Mouse (Mus musculus): ENCODE data around the gene Acap1. TPM values are rescaled to one million over a fixed set of nuclear protein-coding genes. Genes with fewer than 3 reads are reported as not detected.
"Not testable (repeated sequence)": the region's sequence is repeated elsewhere in the genome, so short reads cannot be mapped to it uniquely, and the experiment has no call there.

Acap1 gene
- polyA plus RNA-seq, 1 experiment from 2014 or later, result 0.73 TPM

DNA sequence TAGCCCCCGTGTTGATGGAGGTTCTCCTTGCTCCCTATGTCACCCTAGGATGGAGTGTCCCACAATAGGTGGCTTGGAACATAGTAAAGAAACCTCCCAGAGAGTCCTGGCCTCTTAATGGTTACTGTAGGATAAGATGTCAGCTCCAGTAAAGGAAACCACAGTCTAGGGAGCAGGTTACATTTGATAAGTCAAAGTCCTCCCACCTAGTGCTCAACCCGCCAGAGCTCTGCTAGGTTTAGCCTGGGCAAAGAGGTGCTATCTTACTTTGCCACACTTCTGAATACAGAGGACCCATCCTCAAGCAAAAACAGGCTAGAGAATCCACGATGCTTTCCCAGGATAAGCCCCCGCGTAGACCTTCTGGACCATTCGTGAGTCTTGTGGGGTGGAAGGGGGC, 16.4 kb downstream of the Acap1 start:
- H3K27me3 ChIP-seq, result peaks cover 35% of the 10 kb centered on the region
- no peak overlapping the region for H3K27ac ChIP-seq (replicated peaks)
- no peak overlapping the region; the same call in 1 of the 2 replicates for H3K4me2 ChIP-seq (replicated peaks)
- H3K9me3 ChIP-seq, result no peaks in the 10 kb centered on the region
- no peak overlapping the region for H3K4me3 ChIP-seq
- H3K9ac ChIP-seq (replicated peaks), result no peak overlapping the region
- 91% methylated on average over 6 of the region's 6 CpGs for WGBS
- ATAC-seq (ENCODE audit: low FRiP score, low read depth), result no peak
- peaks cover 29% of the 10 kb centered on the region for H3K4me1 ChIP-seq
- no peaks in the 10 kb centered on the region for H3K36me3 ChIP-seq

DNA sequence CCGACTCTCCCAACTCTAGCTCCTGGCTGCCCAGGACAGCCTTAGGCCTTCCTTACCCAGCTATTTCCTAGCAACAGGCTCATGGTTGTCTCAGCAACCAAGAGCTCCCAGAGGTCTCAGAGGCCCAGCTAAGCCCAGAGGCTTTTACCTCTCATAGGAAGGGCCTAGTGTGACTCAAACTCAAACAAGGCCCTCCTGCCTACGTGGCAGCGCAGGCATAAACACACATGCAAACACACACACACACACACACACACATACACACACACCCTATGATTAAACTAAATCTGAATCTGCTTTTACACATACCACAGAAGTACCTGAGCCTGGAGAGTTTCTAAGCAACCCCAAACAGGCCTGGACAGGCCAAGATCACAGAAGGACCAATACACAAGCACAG, 16.9 kb downstream of the Acap1 start:
- Histone ChIP-seq H3K27me3 (peaks cover 35% of the 10 kb centered on the region), H3K36me3 (no peaks in the 10 kb centered on the region), H3K4me1 (peaks cover 29% of the 10 kb centered on the region), H3K9ac (replicated peaks) (no peak overlapping the region), H3K4me2 (replicated peaks) (no peak overlapping the region), H3K9me3 (no peaks in the 10 kb centered on the region), H3K27ac (replicated peaks) (no peak overlapping the region), H3K4me3 (no peak overlapping the region)
- no peak for ATAC-seq (ENCODE audit: low FRiP score, low read depth)
- WGBS, result 62% methylated on average over 3 of the region's 3 CpGs

DNA sequence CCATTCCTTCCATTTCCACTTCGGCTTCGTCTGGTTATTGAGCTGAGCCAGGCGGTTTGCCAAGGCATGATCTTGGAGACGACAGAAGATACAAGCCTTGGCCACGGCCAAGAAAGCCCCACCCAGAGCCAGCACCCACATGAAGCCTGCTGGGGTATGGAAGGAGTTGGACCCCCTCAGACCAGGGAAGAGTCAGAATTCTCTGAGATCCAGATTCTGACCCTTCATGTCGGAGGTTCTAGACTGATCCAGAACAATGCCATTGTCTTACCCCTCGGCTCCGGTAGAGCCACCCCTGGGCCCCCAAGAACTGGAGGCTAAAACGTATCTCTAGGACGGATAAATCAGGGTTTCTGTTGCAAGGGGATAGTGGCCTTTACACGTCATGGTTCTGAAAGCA, 17.5 kb downstream of the Acap1 start, which contains the start of gene Tmem95:
TSS of gene Tmem95 (minus strand) at position 141 of the 400 bp plus-strand sequence.
- ATAC-seq (ENCODE audit: low FRiP score, low read depth), result no peak
- H3K27me3 ChIP-seq, result peaks cover 35% of the 10 kb centered on the region
- H3K9ac ChIP-seq (replicated peaks), result peak within 1 kb of the TSS; percentile 39; the same call in 1 of the 2 replicates
- no peak within 1 kb of the TSS for H3K27ac ChIP-seq (replicated peaks)
- H3K4me3 ChIP-seq, result peak within 1 kb of the TSS; percentile 15; the same call in 1 of the 2 replicates
- H3K4me1 ChIP-seq, result peaks cover 29% of the 10 kb centered on the region
- no peaks in the 10 kb centered on the region for H3K36me3 ChIP-seq
- 88% methylated on average over 11 of the region's 11 CpGs for WGBS
- peak within 1 kb of the TSS; percentile 40 for H3K4me2 ChIP-seq (replicated peaks)
- no peaks in the 10 kb centered on the region for H3K9me3 ChIP-seq

DNA sequence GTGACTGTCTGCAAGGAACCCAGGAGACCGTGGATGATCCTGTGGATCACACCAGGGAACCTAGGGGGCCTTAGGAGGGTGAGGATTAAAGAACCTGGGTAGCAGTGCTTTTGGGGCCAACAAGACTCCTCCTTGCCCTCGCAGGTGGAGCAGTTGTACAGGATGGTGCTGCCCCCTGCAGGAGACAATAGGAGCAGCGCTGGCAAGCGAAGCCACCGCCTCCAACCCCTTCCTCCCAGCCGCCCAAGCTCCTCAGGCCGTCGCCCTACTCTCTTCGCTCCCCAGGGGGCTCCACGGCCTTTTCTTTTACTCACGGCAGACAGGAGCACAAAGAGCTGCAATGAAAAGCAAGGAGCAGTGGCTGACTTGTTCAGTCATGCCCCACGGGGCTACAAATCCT, 18.5 kb downstream of the Acap1 start:
- H3K27ac ChIP-seq (replicated peaks), result no peak overlapping the region
- peak; percentile 36; the same call in 1 of the 2 replicates for ATAC-seq (ENCODE audit: low FRiP score, low read depth)
- H3K4me2 ChIP-seq (replicated peaks), result peak overlapping the region; percentile 40
- no peaks in the 10 kb centered on the region for H3K36me3 ChIP-seq
- H3K9ac ChIP-seq (replicated peaks), result peak overlapping the region; percentile 39; the same call in 1 of the 2 replicates
- peak overlapping the region; percentile 15; the same call in 1 of the 2 replicates for H3K4me3 ChIP-seq
- H3K4me1 ChIP-seq, result peaks cover 29% of the 10 kb centered on the region
- H3K27me3 ChIP-seq, result peaks cover 27% of the 10 kb centered on the region
- WGBS, result 2% methylated on average over 12 of the region's 12 CpGs
- H3K9me3 ChIP-seq, result no peaks in the 10 kb centered on the region

DNA sequence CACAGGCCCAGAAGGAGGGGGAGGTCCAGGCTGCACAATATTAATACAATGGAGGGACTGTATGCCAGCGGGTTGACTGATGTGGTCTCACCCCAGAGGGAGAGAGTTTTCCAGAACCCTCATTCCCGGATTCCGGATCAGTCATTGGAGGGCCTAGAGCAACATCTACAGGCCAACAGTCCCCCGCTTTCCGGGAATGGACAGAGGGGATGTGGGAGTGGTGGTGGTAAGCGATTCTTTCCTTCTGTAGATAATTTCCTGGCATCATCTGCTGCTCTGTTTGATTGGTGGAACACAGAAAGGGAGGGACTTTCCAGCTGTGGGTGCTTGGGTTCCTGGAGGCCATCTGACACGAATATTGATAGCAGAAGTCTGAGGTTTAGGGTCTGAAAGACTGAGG, 19.2 kb downstream of the Acap1 start:
- 74% methylated on average over 7 of the region's 7 CpGs for WGBS
- ATAC-seq (ENCODE audit: low FRiP score, low read depth), result no peak
- Histone ChIP-seq H3K9ac (replicated peaks) (no peak overlapping the region), H3K27me3 (peaks cover 21% of the 10 kb centered on the region), H3K9me3 (no peaks in the 10 kb centered on the region), H3K4me3 (no peak overlapping the region), H3K36me3 (no peaks in the 10 kb centered on the region), H3K27ac (replicated peaks) (no peak overlapping the region), H3K4me1 (peaks cover 23% of the 10 kb centered on the region), H3K4me2 (replicated peaks) (no peak overlapping the region)

DNA sequence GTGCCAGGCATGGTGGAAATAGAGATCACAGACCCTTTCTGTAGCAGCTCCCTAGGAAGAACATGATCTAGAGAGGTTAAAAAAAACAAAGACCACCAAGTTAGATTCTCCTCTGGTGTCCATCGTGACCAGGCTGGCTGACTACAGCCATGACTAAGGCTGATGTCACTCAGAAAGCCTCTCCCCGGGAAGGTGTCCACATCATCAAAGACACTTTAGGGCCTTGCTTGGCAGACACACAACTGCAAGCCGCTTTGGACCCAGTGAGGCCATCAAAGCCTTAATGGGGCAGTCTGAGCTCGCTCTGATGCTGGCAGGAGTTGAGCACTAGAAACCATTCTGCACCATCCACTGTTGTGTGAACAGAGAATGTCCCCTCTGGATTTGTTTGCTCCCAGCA, 22.9 kb downstream of the Acap1 start:
- no peaks in the 10 kb centered on the region for H3K36me3 ChIP-seq
- no peaks in the 10 kb centered on the region for H3K9me3 ChIP-seq
- 87% methylated on average over 4 of the region's 4 CpGs for WGBS
- H3K9ac ChIP-seq (replicated peaks), result no peak overlapping the region
- no peak overlapping the region for H3K27ac ChIP-seq (replicated peaks)
- no peak overlapping the region for H3K4me3 ChIP-seq
- peaks cover 5% of the 10 kb centered on the region for H3K4me1 ChIP-seq
- no peak for ATAC-seq (ENCODE audit: low FRiP score, low read depth)
- no peaks in the 10 kb centered on the region for H3K27me3 ChIP-seq
- H3K4me2 ChIP-seq (replicated peaks), result no peak overlapping the region

DNA sequence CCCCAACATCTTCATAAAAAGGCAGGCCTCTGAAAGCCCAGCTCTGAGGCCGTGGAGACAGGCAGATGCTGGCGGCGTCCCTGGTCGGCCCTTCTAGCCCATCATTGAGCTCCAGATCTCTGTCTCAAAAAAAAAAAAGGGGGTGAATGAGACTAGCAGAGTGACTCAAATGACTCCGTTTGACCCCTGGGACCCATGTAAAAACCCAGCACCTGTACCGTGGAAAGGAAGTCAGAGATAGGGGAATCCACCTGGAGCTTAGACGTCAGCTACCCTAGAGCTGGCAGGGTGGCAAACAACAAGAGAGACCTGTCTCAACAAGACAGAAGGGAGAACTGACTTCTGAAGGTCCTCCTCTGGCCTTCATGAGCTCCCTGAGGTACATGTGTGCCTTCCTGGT, 23.5 kb downstream of the Acap1 start:
- Histone ChIP-seq H3K27ac (replicated peaks) (no peak overlapping the region), H3K36me3 (no peaks in the 10 kb centered on the region), H3K9me3 (no peaks in the 10 kb centered on the region), H3K9ac (replicated peaks) (no peak overlapping the region), H3K4me2 (replicated peaks) (no peak overlapping the region), H3K27me3 (no peaks in the 10 kb centered on the region), H3K4me1 (no peaks in the 10 kb centered on the region), H3K4me3 (no peak overlapping the region)
- WGBS, result 86% methylated on average over 7 of the region's 7 CpGs
- ATAC-seq (ENCODE audit: low FRiP score, low read depth), result no peak

DNA sequence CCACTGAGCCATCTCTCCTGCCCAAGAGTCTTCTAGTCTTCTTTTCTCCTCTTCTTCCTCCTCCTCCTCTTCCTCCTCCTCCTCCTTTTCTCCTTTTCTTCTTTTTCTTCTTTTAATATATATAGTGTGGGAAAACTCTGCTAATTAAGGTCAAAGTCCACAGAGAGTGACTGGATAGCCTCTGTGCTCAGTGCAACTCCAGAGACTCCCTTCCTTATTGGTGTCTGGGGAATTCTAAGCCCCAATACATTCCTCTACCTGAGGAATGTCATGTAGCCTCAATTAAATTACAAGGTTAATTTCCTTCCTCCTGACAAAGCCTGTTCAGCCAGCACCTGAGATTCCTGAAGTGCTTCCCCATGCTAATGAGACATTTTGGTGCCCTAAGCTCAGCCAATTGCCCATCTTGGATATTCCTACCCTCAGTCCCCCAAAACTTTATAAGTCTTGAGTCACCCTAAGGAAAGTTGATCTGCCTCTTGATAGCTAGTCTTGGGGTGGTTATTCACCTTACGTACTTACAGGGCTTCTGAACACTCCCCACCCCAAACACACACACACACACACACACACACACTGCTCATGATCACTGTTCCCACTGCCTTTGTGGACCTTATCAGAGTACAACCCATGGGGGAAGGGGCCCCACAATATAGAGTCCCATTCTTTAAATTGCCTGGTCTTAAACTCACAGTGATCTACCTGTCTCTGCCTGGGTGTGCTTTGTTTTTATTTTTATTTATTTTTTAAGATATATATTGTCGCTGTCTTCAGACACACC, 24.9 kb downstream of the Acap1 start:
- no peak for ATAC-seq (ENCODE audit: low FRiP score, low read depth)
- H3K4me1 ChIP-seq, result no peaks in the 10 kb centered on the region; the same call in 1 of the 2 replicates
- no peaks in the 10 kb centered on the region for H3K27me3 ChIP-seq
- no peak overlapping the region for H3K4me3 ChIP-seq
- 90% methylated on average over 2 of the region's 2 CpGs for WGBS
- no peak overlapping the region for H3K27ac ChIP-seq (replicated peaks)
- H3K36me3 ChIP-seq, result no peaks in the 10 kb centered on the region
- no peak overlapping the region for H3K4me2 ChIP-seq (replicated peaks)
- no peak overlapping the region for H3K9ac ChIP-seq (replicated peaks)
- H3K9me3 ChIP-seq, result no peaks in the 10 kb centered on the region

DNA sequence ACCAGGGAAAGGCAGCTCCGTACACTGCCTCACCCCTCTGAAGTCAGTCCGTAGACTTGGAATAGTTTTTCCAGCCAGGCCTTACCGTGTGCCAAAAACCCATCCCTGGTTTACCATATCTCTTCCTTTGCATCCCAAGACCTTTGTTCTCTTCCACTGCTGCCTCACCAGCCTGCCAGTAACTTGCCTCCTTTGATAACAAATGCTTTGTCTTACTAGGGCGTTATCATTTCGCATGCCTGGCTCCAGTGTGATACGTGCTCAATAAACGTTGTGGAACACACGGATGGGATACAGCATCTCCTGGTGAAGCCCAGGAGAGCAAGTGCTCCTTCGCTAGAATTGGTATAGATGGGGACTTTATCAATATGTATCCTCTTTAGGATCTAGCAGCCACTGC, 28.0 kb downstream of the Acap1 start:
- no peaks in the 10 kb centered on the region for H3K9me3 ChIP-seq
- no peak overlapping the region for H3K4me3 ChIP-seq
- H3K36me3 ChIP-seq, result no peaks in the 10 kb centered on the region
- H3K27me3 ChIP-seq, result no peaks in the 10 kb centered on the region
- no peak for ATAC-seq (ENCODE audit: low FRiP score, low read depth)
- H3K27ac ChIP-seq (replicated peaks), result no peak overlapping the region
- no peaks in the 10 kb centered on the region; the same call in 1 of the 2 replicates for H3K4me1 ChIP-seq
- H3K4me2 ChIP-seq (replicated peaks), result no peak overlapping the region
- no peak overlapping the region for H3K9ac ChIP-seq (replicated peaks)
- WGBS, result 75% methylated on average over 9 of the region's 9 CpGs

DNA sequence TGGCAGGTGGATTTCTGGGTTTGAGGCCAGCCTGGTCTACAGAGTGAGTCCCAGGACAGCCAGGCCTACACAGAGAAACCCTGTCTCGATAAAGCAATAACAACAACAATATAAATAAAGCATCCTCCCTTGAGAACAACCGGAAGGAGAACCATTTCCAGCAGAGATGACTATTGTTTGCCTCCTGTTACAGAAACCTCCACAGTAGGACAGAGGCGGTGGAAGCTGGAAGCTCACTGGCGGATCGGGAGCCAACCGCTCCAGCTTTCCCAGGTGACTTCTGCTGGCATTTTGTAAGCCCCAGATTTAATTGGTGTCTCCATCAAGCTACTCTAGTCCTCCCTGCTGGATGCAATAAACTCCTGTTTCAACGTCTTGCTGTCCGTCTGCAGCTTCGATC, 29.8 kb downstream of the Acap1 start:
- Histone ChIP-seq H3K9ac (replicated peaks) (no peak overlapping the region), H3K36me3 (no peaks in the 10 kb centered on the region), H3K9me3 (no peaks in the 10 kb centered on the region), H3K4me3 (no peak overlapping the region), H3K27me3 (no peaks in the 10 kb centered on the region), H3K4me1 (no peaks in the 10 kb centered on the region; the same call in 1 of the 2 replicates), H3K4me2 (replicated peaks) (no peak overlapping the region), H3K27ac (replicated peaks) (no peak overlapping the region)
- ATAC-seq (ENCODE audit: low FRiP score, low read depth), result no peak
- WGBS, result 87% methylated on average over 9 of the region's 9 CpGs

DNA sequence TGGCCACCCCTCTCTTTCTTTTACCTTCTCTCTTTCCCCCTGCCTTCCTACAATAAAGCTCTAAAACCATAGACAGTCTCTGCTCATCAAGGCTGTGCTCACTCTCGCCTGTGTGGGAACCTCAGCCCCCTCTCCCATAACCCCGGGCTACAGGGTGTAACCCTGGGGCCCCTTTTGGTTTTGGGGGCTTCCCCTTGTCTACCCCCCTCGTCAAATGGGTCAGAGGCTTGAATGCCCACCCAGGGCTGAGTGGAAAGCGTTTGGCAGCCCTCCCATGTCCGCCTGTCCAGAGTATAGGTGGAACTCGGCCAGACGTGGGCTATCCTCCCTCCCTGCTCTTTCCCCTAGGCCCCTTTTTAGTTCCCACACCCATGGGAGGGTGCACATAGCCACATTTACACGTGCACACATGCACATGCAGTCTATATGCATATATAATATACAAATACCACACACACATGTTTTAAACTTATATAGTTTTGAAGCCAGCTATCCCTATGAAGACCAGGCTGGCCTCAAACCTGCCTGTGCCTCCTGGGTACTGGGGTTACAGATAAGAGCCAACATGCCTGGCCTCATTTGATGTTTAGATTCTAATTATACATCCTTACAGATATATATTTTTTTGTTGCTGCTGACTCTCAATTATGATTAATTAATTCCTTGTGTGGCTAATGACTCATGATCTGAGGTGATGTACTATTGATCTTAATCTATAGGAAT, 31.0 kb downstream of the Acap1 start:
- no peak overlapping the region for H3K9ac ChIP-seq (replicated peaks)
- 59% methylated on average over 8 of the region's 8 CpGs for WGBS
- peaks cover 8% of the 10 kb centered on the region for H3K27me3 ChIP-seq
- H3K4me3 ChIP-seq, result no peak overlapping the region
- H3K9me3 ChIP-seq, result no peaks in the 10 kb centered on the region
- H3K36me3 ChIP-seq, result no peaks in the 10 kb centered on the region
- no peak for ATAC-seq (ENCODE audit: low FRiP score, low read depth)
- no peaks in the 10 kb centered on the region; the same call in 1 of the 2 replicates for H3K4me1 ChIP-seq
- H3K4me2 ChIP-seq (replicated peaks), result no peak overlapping the region
- H3K27ac ChIP-seq (replicated peaks), result no peak overlapping the region

DNA sequence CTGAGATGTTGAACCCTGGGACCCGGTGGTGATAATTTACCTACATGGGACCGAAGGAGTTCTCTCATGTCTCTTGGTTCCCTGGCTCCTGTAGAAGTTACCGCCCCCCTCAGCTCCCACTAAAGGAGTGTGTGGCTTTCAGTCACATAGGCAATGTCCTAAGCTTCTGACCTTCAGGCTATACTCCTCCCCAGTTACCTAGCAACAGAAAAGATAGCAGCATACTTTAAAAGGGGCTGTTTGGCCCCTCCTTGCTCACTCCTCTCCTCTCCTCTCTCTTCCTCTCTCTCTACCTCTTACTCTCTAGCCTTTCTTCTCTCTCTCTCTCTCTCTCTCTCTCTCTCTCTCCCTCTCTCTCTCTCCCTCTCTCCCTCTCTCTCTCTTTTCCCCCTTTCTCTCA, 31.6 kb downstream of the Acap1 start:
- not testable (repeated sequence) for H3K27ac ChIP-seq (replicated peaks); H3K4me1 ChIP-seq; H3K4me2 ChIP-seq (replicated peaks); H3K9ac ChIP-seq (replicated peaks); H3K4me3 ChIP-seq; H3K36me3 ChIP-seq; H3K9me3 ChIP-seq; ATAC-seq (ENCODE audit: low FRiP score, low read depth)
- H3K27me3 ChIP-seq, result peaks cover 14% of the 10 kb centered on the region
- WGBS, result 83% methylated on average over 3 of the region's 3 CpGs

All from midbrain, embryonic 12.5 days (tissue).